Mouse (Mus musculus) CD4-positive helper T cell, adult 2 months (primary cell): ENCODE data around the gene Osbpl8.

Experiments used
- DNase-seq: peaks from one replicate; pipeline ENCODE4 v3.0.0-alpha.2; 2012; ENCODE audit warnings: low read depth, missing footprints, low spot score

The Osbpl8 gene

DNA sequence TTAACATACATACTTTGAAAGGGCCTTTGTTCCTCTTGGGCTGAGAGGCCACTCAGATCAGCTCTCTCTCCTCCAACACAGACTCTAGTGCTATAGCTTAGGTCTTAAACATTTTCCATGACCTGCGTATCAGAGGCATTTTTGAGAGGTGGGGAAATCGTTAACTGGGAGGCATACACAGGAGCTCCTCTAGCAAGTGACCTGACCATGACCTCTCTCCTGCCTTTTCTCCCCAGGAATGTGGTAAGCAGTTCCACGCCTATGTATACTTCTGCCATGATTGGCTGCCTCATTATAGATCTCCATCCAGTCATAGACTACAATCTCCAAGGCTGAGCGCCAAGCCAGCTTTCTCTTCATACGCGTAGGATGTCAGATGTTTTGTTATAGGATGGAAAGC, 148.7 kb downstream of the Osbpl8 start:
- DNase-seq = no peak

DNA sequence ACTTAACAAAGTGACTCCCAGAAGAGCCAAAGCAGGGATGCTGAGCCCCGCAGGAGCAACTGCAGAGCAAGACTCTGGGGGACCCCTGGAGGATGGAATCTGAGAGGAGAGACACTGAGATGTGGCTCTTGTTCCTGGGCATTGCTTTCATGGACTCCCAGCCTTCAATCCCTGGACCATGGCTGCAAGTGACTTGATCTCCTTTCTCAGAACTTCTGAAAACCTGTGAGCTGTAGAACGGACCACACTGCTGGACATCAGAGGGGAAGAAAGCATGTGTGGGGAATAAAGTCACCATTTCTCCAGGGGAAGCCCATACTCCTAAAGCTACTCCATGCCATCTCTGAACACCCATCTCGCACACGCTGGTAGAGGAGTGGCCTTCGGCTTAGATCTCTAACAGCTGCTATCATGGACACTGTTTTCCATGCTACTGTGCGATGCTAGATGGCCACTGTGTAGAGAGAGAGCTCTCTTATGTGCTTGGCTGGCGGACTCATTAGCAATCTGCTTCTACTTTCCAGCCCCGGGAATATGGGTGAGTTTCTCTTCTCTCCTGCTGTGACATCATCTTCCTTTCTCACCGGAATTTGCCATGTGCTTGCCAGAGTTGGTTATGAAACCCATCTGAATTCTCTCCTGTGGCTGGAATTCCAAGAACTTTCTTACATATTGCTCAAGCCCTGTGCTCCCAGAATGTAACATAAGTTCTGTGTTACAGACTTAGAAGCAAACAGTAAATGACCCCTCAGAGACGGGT, 150.3 kb downstream of the Osbpl8 start:
- no peak for DNase-seq

- no peak for DNase-seq
Observed at GRCm38 (mm10) chr10:111315940-111316339, 151.4 kb downstream of the Osbpl8 start.

- no peak for DNase-seq
Observed at GRCm38 (mm10) chr10:111318021-111318420, 153.5 kb downstream of the Osbpl8 start.

- no peak for DNase-seq
Observed at GRCm38 (mm10) chr10:111318805-111319500, 154.4 kb downstream of the Osbpl8 start.

DNA sequence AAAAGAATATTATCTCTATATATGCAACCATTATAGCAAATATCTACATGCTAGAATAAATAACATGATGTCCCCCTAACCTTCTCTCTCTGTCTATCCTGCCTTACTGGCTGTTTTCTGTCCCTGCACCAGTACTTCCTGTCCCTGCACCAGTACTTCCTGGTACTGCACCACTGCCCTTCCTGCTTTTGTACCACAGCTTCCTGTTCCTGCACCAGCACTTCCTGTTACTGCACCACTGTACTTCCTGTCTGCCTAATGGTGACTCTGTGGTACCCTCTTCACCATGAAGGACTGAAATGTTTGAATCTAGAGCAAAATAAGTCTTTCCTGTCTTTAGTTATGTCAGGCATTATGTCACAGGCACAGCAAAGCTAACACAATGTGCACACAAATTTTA, 156.0 kb downstream of the Osbpl8 start:
- no peak for DNase-seq

DNA sequence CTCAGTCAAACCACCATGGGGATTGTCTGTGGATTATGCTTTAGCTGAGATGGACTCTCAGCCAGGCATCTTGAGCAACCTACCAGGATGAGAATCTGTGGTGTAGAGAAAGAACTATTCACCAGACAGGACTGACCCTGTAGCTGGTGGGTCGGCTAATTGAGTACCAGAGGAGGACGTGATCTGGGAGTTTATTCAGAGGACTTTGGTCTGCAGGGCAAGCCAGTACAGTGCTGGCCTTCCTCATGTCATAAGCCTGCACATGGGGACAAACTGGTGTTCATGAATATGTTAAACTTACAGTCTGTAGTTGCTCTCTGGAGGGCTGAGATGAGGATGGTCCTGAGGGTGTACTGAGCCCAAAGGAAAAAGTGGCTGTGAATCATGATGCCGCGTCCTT, 163.4 kb downstream of the Osbpl8 start:
- no peak for DNase-seq

GRCm38 (mm10) chr10:111329326-111329725, 164.8 kb downstream of the Osbpl8 start:
- DNase-seq = no peak

- DNase-seq = no peak
Observed at GRCm38 (mm10) chr10:111334902-111335301, 170.3 kb downstream of the Osbpl8 start.

DNA sequence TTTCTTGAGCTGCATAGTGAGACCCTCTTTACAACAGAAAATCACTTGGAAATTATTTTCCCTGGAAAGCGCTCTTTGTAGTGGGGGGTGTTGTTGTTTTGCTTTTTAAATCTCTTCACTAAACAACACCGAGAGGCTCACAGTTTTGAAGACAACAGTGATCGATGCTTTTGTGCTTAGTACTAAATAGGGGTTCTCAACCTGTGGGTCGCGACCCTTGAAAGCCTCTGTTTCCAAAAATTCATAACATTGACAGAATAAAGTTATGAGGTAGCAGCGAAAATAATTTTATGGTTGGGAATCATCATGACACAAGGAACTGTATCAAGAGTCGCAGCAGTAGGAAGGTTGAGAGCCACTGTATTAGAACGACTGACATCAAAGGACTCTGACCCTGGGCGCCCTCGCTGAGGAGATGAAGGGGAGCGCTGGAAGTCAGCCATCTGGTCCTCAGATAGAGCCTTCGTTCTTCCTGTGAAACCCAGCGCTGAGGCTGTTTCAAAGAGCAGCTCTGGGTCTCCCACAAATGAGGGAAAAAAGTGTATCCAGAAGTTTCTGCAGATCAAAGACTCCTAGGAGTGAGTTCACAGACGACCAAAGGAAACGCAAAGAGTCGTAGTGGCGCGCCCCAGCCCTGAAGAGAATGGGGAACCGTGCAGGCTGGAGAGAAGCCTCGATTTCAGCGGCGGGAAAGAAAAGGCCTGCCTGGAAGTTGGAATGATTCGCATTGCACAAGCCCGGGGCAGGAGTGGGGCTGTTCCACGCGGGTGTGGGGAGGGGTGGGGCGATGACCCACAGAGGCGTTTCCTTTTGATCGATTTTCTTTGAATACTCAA, 171.2 kb downstream of the Osbpl8 start:
- DNase-seq = no peak

- DNase-seq = no peak
Observed at GRCm38 (mm10) chr10:111336353-111336713, 171.8 kb downstream of the Osbpl8 start.

DNA sequence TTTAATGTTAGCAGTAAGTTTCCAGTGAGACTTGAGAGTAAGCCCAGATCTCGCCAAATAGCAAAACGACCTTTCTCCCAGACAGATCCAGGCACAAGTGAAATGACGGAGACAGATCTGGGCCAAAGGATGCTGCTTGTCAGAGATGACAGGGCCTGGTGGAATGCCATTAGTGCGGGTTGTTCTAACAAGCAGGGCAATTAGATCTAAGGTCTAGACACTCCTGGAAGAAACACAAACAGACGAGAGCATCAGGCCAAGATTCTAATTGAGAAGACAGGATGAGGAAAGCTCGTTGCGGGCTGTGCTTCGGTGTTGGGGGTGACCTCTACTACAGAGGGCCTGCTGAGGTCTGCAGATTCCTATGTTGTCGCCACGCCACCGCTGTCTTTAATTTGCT, 174.7 kb downstream of the Osbpl8 start:
- DNase-seq = no peak

DNA sequence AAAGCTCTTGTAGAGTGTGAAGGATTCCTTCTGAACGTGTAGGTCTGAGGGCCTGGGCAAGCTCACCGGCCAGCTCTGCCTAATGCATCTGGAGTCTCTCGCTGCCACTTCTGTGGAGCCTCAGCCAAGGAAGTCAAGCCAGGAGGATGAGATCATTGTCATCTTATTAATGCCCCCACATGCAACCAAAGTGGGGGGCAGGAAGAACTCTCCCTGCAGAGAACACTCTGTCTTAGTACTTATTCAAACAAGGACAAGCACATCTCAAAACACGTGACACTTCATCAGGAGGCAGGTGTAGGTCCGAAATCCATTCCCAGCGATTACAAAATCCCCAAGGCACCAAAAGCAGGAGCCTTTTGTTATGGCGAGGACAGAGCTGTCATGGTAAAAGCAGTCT, 177.2 kb downstream of the Osbpl8 start:
- DNase-seq = no peak

- no peak for DNase-seq
Observed at GRCm38 (mm10) chr10:111343555-111343954, 179.0 kb downstream of the Osbpl8 start.
